ENCODE assay signal across 23 mouse cellular contexts in the genomic region with DNA sequence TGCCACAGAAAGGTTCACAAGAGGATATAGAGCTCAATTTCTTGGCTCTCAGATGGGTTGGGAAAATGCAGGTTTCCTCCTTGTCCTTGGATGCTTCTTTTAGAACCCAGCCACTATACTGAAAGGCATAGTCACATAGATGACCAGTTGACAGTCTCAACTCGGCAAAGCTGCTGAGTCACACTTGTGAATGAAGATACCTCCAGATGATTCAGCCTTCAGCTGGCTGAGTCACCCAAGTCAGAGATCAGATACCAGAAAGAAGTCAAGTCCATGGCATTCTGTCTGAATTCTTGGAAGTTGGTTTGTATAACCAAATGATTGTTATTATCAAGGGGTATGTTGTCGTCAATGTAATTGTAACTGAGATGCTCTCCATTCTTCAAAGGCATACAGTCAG.
DNase-seq lines count a peak whose midpoint lies in the region; ATAC-seq and TF ChIP-seq lines count a peak whose summit lies in the region.
"Had no signal": no experiment of that assay in that cellular context is flagged by ENCODE, and none has a peak within 500 bp of the region (broad histone marks: within the 10 kb centered on the region; RNA-seq: fewer than 3 reads in every experiment).

No protein-coding gene starts in this region.

- H3K4me3 ChIP-seq in MEL (ENCODE audit: control insufficient read depth in 1 of 2, insufficient read depth in 1 of 2, low read depth in 2 of 2, low read length in 2 of 2): no peak overlapping the region
- H3K4me3 ChIP-seq: erythroblast, embryonic 14.5 days; forebrain, embryonic 10.5 days; heart, embryonic 13.5 days; hindbrain, embryonic 13.5 days had no signal

- no peak overlapping the region for H3K27ac ChIP-seq in MEL (ENCODE audit: control insufficient read depth, low read depth, low read length)
- H3K27ac ChIP-seq: forebrain, embryonic 10.5 days; heart, embryonic 13.5 days; hindbrain, embryonic 13.5 days; hindbrain, postnatal 0 days had no signal

- H3K9ac ChIP-seq in MEL (ENCODE audit: control insufficient read depth, low read depth, low read length, poor library complexity, severe bottlenecking): no peak overlapping the region
- H3K9ac ChIP-seq: heart, embryonic 13.5 days; hindbrain, embryonic 13.5 days had no signal

- ATAC-seq in erythroblast, adult 5-6 weeks (replicated peaks; ENCODE audit: low FRiP score, poor library complexity, severe bottlenecking): no peak
- ATAC-seq: CD4-positive, CD25-positive, alpha-beta regulatory T cell, adult 4 months; forebrain, embryonic 14.5 days; hindbrain, postnatal 0 days had no signal

- H3K79me2 ChIP-seq in MEL (ENCODE audit: control insufficient read depth, insufficient read depth, low read length, poor library complexity): no peaks in the 10 kb centered on the region

- no peak for TF ChIP-seq RAD21 in MEL (IDR thresholded peaks at IDR 0.05; ENCODE audit: low read depth, low read length)

- TF ChIP-seq EP300 in MEL (IDR thresholded peaks at IDR 0.05; ENCODE audit: low read depth in 1 of 2, low read length in 2 of 2): no peak

- TF ChIP-seq CTCF in MEL (IDR thresholded peaks at IDR 0.05 in 2 of 3, conservative IDR thresholded peaks at IDR 0.05 in 1 of 3; ENCODE audit: control insufficient read depth in 1 of 3, insufficient read depth in 1 of 3, low read depth in 2 of 3, low read length in 3 of 3, poor library complexity in 1 of 3, severe bottlenecking in 1 of 3): no peak

- DNase-seq in adrenal gland, adult (ENCODE audit: inconsistent age in 2 of 2, low spot score in 1 of 2): peak; percentile 62 to 77
- no peak for DNase-seq in adrenal gland, adult 18-20 months (ENCODE audit: low spot score in 2 of 2)
- peak; percentile 30 for DNase-seq in MEL (ENCODE audit: low read depth, low spot score)
- DNase-seq in adrenal gland, postnatal 10 days: peak; percentile 11
- peak; percentile 60 for DNase-seq in brain, adult 2 months (ENCODE audit: low read depth, low spot score)
- DNase-seq in heart, postnatal 14 days: no peak
- no peak for DNase-seq in layer of hippocampus, adult 11-12 months (ENCODE audit: low spot score)
- DNase-seq: cerebellum, adult 11-12 months; cerebellum, adult 9-11 months; cerebellum, postnatal 36 days; gastrocnemius, postnatal 36 days; heart, adult 11 months; kidney, adult 11 months; kidney, adult 9 months had no signal

- TF ChIP-seq POLR2A in MEL (IDR thresholded peaks at IDR 0.05; ENCODE audit: control insufficient read depth in 1 of 2, insufficient read depth in 1 of 2, low read depth in 1 of 2, low read length in 2 of 2, poor library complexity in 1 of 2): no peak

- no peaks in the 10 kb centered on the region for H3K9me3 ChIP-seq in MEL (replicated peaks; ENCODE audit: insufficient read depth, low read length)
- H3K9me3 ChIP-seq: forebrain, embryonic 10.5 days; G1E; heart, embryonic 13.5 days; hindbrain, embryonic 13.5 days had no signal

- H3K4me1 ChIP-seq in MEL (ENCODE audit: control insufficient read depth in 1 of 2, insufficient read depth in 2 of 2, low read length in 2 of 2): no peaks in the 10 kb centered on the region
- H3K4me1 ChIP-seq: forebrain, embryonic 10.5 days; hindbrain, embryonic 13.5 days had no signal

- intact Hi-C loops in heart, postnatal 14 days (cut with DNase I): no loop called here

- no peaks in the 10 kb centered on the region; a peak in 1 of 4 replicates for H3K36me3 ChIP-seq in MEL (ENCODE audit: control insufficient read depth in 1 of 2, insufficient read depth in 2 of 2, low read length in 2 of 2)
- H3K36me3 ChIP-seq: forebrain, embryonic 10.5 days; G1E; heart, embryonic 13.5 days; hindbrain, embryonic 13.5 days had no signal

- H3K27me3 ChIP-seq in MEL (ENCODE audit: control insufficient read depth in 1 of 2, insufficient read depth in 2 of 2, low read length in 2 of 2): no peaks in the 10 kb centered on the region
- H3K27me3 ChIP-seq: heart, embryonic 13.5 days; hindbrain, embryonic 13.5 days had no signal

TF ChIP-seq in MEL, 35 proteins besides CTCF, POLR2A, EP300 and RAD21:
- 0 out of 2 replicates have a peak, but pooled peaks have one; percentile 28 for TF ChIP-seq ETS1 (IDR thresholded peaks at IDR 0.05; ENCODE audit: low read depth, low read length)
- TF ChIP-seq ZMIZ1 (IDR thresholded peaks at IDR 0.05; ENCODE audit: low read depth, low read length): no peak

Comparison
In these comparisons a context has a peak if more than half of its experiments do, and no peak if none do; other contexts are left out.
1. DNase-seq: peak in adrenal gland, adult (2 of 2), MEL (single experiment), adrenal gland, postnatal 10 days (single experiment) and brain, adult 2 months (single experiment); none in adrenal gland, adult 18-20 months (0 of 2), heart, postnatal 14 days (0 of 2) and layer of hippocampus, adult 11-12 months (single experiment).